In the genomic region with DNA sequence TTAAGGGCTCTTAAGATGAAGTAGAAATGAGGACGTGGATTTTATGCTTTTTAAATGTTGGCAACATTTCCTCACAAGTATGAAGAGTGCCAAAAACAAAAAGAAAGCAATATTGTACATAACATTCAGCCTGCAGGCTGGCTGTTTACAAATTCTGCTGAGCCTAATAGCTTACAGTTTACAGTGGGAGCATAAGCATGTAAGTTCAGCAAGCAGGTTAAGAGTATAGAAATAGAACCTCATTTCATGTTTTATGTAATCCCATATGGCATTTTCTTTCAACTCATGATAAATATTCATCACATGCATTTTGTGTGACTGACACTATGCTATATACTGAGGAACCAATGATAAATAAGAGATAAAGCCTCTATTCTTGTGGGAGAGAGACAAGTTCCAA, we compare ENCODE assay signal across 15 mouse cellular contexts.
"Had no signal": no experiment of that assay in that cellular context is flagged by ENCODE, and none has a peak within 500 bp of the region (broad histone marks: within the 10 kb centered on the region; RNA-seq: fewer than 3 reads in every experiment).

No protein-coding gene starts in this region.

- DNase-seq: liver, postnatal 0 days; lung, adult 2 months; lung, postnatal 10 days; right cerebral cortex, postnatal 14 days; thymus, adult 2 months; thymus, postnatal 25 days; thymus, postnatal 4 days had no signal

- H3K4me2 ChIP-seq: midbrain, embryonic 11.5 days; midbrain, embryonic 13.5 days; midbrain, embryonic 15.5 days; neural tube, embryonic 12.5 days; stomach, embryonic 15.5 days had no signal

- H3K27me3 ChIP-seq: megakaryocyte, embryonic 14.5 days; midbrain, embryonic 13.5 days; midbrain, embryonic 15.5 days; neural tube, embryonic 12.5 days; stomach, embryonic 15.5 days had no signal

- H3K4me3 ChIP-seq: megakaryocyte, embryonic 14.5 days; midbrain, embryonic 13.5 days; midbrain, embryonic 15.5 days; neural tube, embryonic 12.5 days; stomach, embryonic 15.5 days had no signal

- H3K9me3 ChIP-seq: megakaryocyte, embryonic 14.5 days; midbrain, embryonic 13.5 days; midbrain, embryonic 15.5 days; neural tube, embryonic 12.5 days; stomach, embryonic 15.5 days had no signal

- H3K4me1 ChIP-seq: megakaryocyte, embryonic 14.5 days; midbrain, embryonic 13.5 days; midbrain, embryonic 15.5 days; neural tube, embryonic 12.5 days; stomach, embryonic 15.5 days had no signal

- ATAC-seq: liver, postnatal 0 days; midbrain, embryonic 13.5 days; midbrain, embryonic 15.5 days had no signal

- H3K27ac ChIP-seq: macrophage; midbrain, embryonic 13.5 days; midbrain, embryonic 15.5 days; neural tube, embryonic 12.5 days; stomach, embryonic 15.5 days; stomach, postnatal 0 days had no signal

- H3K36me3 ChIP-seq: midbrain, embryonic 13.5 days; midbrain, embryonic 15.5 days; neural tube, embryonic 12.5 days; stomach, embryonic 15.5 days had no signal

- H3K9ac ChIP-seq: liver, postnatal 0 days; midbrain, embryonic 13.5 days; midbrain, embryonic 15.5 days; neural tube, embryonic 12.5 days; stomach, embryonic 15.5 days had no signal
